Mouse (Mus musculus): Measurements from ENCODE around the gene Itln1.
A peak's percentile ranks its signal among the peaks of the same experiment; 100 is the strongest.

DNA sequence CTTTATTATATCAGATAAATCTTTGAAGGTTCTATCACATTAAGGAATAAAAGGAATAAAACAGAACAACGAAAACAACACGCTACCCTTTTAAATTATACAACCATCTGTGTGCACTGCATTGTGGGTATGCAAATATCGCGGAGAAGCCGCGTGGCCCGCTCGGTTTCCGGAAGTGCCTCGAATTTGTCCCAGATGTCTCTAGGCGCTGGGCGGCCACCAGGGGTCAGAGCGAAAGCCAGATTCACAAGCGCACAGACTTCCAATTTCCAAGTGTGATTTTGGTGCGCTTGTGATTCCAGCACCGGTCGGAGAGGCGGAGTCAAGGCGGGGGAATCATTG, 31.9 kb downstream of the Itln1 start, which contains the start of gene Alyref2:
- TF ChIP-seq CTCF (IDR thresholded peaks at IDR 0.05; ENCODE audit: extremely low read depth, insufficient read depth, insufficient read length, insufficient replicate concordance), result peak; percentile 62
- TF ChIP-seq POLR2A (IDR thresholded peaks at IDR 0.05; ENCODE audit: low read depth, low read length), result no peak; the same call in 1 of the 2 replicates

Data from spleen, adult 2 months (tissue).